27 mouse cellular contexts compared by ENCODE assay signal in genomic region chr2:12761461-12761860, GRCm38 (mm10).
DNase-seq lines count a peak whose midpoint lies in the region; ATAC-seq lines count a peak whose summit lies in the region.
"Had no signal": no experiment of that assay in that cellular context is flagged by ENCODE, and none has a peak within 500 bp of the region (broad histone marks: within the 10 kb centered on the region; RNA-seq: fewer than 3 reads in every experiment).

No protein-coding gene starts in this region.

- WGBS in hindbrain, embryonic 13.5 days, result 83% methylated on average over 3 of the region's 3 CpGs

- intact Hi-C loops in heart, postnatal 25 days (cut with DNase I), result no loop called here

- H3K9me3 ChIP-seq in hindbrain, embryonic 13.5 days, result no peaks in the 10 kb centered on the region
- H3K9me3 ChIP-seq: embryonic facial prominence, embryonic 12.5 days; embryonic facial prominence, embryonic 15.5 days; forebrain, embryonic 12.5 days; forebrain, embryonic 15.5 days; G1E; heart, embryonic 10.5 days; heart, embryonic 13.5 days; hindbrain, embryonic 10.5 days had no signal

- peak; percentile 42 for DNase-seq in heart, adult 8-10 months (ENCODE audit: low spot score)
- no peak for DNase-seq in heart, postnatal 25 days (ENCODE audit: low spot score)
- DNase-seq in 3T3-L1 (ENCODE audit: low read depth, low spot score) (peak; percentile 82), adipocyte (ENCODE audit: low spot score) (peak; percentile 3)
- peak; percentile 18 for DNase-seq in skeletal muscle tissue, adult 2 months (ENCODE audit: low read depth, low spot score)
- no peak for DNase-seq in cerebellum, adult 8-10 months
- DNase-seq: adrenal gland, adult 8-10 months; adrenal gland, postnatal 25 days; cerebellum, adult 11-12 months; cerebellum, adult 9-10 months; cerebellum, postnatal 14 days; gastrocnemius, postnatal 10 days; heart, adult 11 months; heart, postnatal 36 days; kidney, adult 2 months had no signal

- H3K4me2 ChIP-seq in hindbrain, embryonic 13.5 days, result no peak overlapping the region
- H3K4me2 ChIP-seq: embryonic facial prominence, embryonic 12.5 days; embryonic facial prominence, embryonic 15.5 days; forebrain, embryonic 12.5 days; forebrain, embryonic 15.5 days; heart, embryonic 13.5 days; hindbrain, embryonic 14.5 days had no signal

- H3K36me3 ChIP-seq in hindbrain, embryonic 13.5 days, result no peaks in the 10 kb centered on the region
- H3K36me3 ChIP-seq: embryonic facial prominence, embryonic 12.5 days; embryonic facial prominence, embryonic 15.5 days; forebrain, embryonic 12.5 days; forebrain, embryonic 15.5 days; G1E; heart, embryonic 10.5 days; heart, embryonic 13.5 days; hindbrain, embryonic 10.5 days had no signal

- no peaks in the 10 kb centered on the region for H3K4me1 ChIP-seq in hindbrain, embryonic 13.5 days (replicated peaks)
- H3K4me1 ChIP-seq: embryonic facial prominence, embryonic 12.5 days; embryonic facial prominence, embryonic 15.5 days; forebrain, embryonic 12.5 days; forebrain, embryonic 15.5 days; heart, embryonic 10.5 days; heart, embryonic 13.5 days; hindbrain, embryonic 10.5 days had no signal

- no peak overlapping the region for H3K4me3 ChIP-seq in hindbrain, embryonic 13.5 days
- H3K4me3 ChIP-seq: embryonic facial prominence, embryonic 12.5 days; embryonic facial prominence, embryonic 15.5 days; forebrain, embryonic 12.5 days; forebrain, embryonic 15.5 days; heart, embryonic 10.5 days; heart, embryonic 13.5 days; hindbrain, embryonic 10.5 days had no signal

- no peak for ATAC-seq in hindbrain, embryonic 13.5 days (ENCODE audit: low FRiP score)
- ATAC-seq: forebrain, embryonic 15.5 days; intestine, postnatal 0 days had no signal

- H3K9ac ChIP-seq in hindbrain, embryonic 13.5 days, result no peak overlapping the region
- H3K9ac ChIP-seq: embryonic facial prominence, embryonic 12.5 days; embryonic facial prominence, embryonic 15.5 days; forebrain, embryonic 12.5 days; forebrain, embryonic 15.5 days; heart, embryonic 13.5 days; hindbrain, embryonic 14.5 days had no signal

- no peak overlapping the region for H3K27ac ChIP-seq in hindbrain, embryonic 13.5 days
- H3K27ac ChIP-seq: embryonic facial prominence, embryonic 12.5 days; embryonic facial prominence, embryonic 15.5 days; forebrain, embryonic 12.5 days; forebrain, embryonic 15.5 days; heart, embryonic 10.5 days; heart, embryonic 13.5 days; hindbrain, embryonic 10.5 days; hindbrain, embryonic 14.5 days had no signal

- no peaks in the 10 kb centered on the region for H3K27me3 ChIP-seq in hindbrain, embryonic 13.5 days
- H3K27me3 ChIP-seq: CH12.LX; embryonic facial prominence, embryonic 12.5 days; embryonic facial prominence, embryonic 15.5 days; forebrain, embryonic 12.5 days; forebrain, embryonic 15.5 days; heart, embryonic 13.5 days had no signal

Comparison
In these comparisons a context has a peak if more than half of its experiments do, and no peak if none do; other contexts are left out.
1. DNase-seq: peak in heart, adult 8-10 months (single experiment), 3T3-L1 (single experiment), adipocyte (single experiment) and skeletal muscle tissue, adult 2 months (single experiment); none in heart, postnatal 25 days (single experiment) and cerebellum, adult 8-10 months (single experiment).